Mouse (Mus musculus) cerebral cortex, adult 2 months (tissue): ENCODE data around the gene Dazap2.

ENCODE experiments used
- WGBS: fragments of 180-500 bp; shearing (Covaris S2); methylation state at CpG from one replicate; pipeline ENCODE4 v1.1.7; 2018; 5-methylcytosine and 5-hydroxymethylcytosine counted together

Dazap2 gene

DNA sequence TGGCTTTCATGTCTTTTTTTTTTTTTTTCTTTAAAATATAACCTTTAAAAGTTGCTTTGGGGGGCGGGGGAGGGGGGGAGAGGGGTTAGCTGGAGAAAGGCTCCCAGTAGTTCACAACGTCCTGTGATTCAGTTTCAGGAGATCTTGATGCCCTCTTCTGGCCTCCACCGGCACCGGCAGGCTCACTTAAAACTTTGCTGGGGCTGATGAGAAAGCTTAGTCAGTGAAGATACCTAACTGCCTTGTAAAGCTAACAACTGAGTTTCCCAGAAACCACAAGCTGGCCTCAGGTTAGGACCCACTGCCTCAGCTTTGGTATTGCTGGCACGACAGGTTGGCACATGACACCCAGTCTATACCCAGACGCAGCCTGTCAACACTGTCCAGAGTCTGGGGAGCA, 22.5 kb downstream of the Dazap2 start:
- WGBS, result 27% methylated on average over 6 of the region's 6 CpGs

DNA sequence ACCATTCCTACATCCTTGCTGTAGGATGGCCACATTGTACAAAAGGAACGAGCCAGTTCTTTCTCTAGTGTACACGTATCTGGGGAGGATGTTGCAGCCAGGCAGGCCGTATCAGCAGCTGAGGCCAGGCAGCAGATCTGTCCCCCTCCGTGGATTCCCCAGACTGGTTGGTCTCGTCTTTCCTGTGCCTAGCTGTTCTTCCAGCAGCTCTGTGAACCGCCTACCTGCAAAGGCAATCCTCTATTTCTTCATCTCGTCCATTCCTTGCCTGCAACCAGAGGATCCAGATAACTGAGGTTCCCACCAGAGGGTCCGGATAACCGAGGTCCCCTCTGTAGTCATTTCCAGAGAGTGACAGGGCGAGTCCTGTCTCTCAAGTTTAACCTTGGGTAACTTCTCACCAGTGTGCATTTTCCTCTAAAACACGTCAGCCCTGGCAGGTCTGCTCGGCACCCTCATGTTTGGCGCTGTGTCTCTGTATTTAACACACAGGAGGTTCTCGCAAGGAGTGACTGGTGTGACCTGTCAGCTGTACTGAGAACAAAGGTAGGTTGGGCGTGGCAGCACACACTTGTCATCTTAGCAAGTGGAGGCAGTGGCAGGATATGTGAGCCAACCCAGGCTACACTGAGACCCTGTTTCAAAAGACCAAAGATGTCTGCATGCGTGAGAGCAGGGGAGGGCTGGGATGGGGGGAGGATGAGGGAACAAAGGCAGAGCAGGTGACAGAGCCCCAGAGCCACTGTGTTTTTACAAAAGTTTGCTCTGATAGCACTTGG, 25.0 kb downstream of the Dazap2 start:
- 77% methylated on average over 16 of the region's 16 CpGs for WGBS

DNA sequence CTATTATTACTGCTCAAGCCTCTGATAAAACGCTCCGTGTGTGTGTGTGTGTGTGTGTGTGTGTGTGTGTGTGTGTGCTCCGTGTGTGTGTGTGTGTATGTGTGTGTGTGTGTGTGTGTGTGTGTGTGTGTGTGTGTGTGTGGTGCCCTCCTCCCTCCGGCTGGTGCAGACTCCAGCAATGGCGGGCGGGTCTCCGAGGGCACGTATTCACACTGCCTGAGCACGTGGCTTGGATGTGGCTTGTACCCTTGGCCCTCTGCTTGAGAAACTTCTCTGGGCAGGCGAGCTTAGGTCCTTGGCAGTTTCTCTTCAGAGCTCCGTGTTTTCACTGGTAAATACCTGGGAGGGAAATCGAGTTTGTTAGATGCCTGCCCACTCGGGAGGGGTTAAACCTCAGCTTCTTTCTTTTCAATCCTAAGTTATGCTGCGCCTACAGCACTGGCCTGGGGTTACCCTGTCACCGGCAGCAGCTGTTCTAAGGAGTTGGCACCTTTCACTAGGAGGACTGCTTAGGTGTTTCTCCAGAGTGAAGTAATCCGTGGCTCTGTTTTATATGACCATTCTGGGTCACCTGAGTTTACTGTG, 26.2 kb downstream of the Dazap2 start:
- WGBS, result 66% methylated on average over 14 of the region's 16 CpGs

DNA sequence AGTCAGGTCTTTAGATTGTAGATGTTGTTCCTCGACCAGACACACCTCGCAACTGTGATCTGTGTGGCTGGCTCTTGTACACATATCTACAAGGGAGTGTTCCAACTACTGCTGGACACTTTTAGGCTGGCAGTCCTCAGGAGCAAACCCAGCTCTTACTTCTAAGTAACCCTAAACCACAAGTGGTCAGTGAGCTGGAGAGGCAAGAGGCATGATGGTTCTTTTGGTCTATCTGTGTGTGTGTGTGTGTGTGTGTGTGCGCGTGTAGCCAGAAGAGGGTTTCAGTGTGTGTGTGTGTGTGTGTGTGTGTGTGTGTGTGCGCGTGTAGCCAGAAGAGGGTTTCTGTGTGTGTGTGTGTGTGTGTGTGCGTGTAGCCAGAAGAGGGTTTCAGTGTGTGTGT, 27.3 kb downstream of the Dazap2 start:
- WGBS, result 93% methylated on average over 7 of the region's 7 CpGs

DNA sequence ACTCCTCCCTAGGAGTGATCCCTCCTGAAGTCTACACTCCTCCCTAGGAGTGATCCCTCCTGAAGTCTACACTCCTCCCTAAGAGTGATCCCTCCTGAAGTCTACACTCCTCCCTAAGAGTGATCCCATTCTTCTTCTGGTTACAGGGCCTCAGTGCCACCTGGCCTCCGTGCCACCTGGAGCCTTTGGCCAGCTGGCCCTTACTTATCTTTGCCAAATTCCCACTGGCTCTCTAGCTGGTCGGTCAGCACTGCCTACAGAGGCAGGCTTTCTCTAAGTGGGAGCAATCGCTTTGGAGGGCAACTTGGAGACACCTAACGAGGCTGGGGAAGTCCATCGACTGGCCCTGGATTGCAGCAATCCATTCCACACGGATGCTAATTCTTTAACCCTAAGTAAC, 31.0 kb downstream of the Dazap2 start:
- WGBS, result 79% methylated on average over 6 of the region's 6 CpGs

DNA sequence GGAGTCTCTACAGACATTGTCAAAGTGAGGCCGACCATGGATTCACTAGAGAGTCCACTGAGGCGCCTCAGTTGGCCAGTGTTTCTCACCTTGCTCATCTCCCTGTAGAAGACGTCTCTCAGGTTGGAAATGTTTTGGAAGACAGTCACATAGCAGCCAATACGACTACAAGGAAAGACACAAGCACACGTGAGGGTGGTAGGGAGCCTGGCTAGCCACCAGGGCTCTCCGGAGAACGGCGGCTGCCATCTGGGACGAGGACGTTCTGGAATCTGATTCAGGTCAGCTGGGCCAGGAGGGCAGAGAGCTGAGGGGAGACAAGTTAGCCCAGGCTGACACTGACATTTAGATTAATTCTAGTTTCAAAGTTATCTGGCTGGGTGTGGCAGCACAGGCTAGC, 35.0 kb downstream of the Dazap2 start:
- WGBS, result 86% methylated on average over 10 of the region's 10 CpGs

DNA sequence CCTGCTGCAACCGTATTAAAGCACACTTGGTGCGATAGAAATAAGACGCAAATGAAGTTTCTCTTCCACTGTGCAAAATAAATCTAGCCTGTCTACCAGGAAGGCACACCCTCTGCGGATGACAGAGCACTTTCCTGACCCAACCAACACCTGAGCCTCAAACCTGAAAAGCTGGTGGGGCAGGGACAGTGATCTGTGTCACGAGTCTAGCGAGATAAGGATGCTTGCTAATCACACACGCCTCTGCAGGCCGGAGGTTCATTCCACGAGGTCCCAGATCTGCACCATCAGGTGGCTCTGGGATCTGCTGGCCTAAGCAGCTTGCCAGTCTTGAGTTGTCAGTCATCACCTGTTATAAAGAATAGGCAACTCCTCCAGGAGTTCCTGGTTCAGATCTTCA, 36.5 kb downstream of the Dazap2 start:
- 92% methylated on average over 9 of the region's 9 CpGs for WGBS

DNA sequence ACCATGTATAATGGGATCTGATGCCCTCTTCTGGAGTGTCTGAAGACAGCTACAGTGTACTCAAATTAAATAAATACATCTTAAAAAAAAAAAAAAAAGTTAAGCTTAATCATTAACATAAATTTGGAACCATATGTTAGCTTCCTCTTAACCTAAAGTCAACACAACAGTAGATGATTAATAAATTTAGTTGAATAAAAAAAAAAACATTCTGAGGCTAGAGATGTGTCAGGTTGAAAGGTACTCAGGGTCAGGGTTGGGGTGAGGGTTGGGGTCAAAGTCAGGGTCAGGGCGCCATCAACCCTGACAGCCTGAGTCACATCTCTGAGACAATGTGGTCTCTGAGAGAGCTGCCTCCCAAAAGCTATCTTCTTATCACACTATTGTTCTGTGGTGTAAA, 39.1 kb downstream of the Dazap2 start:
- 94% methylated on average over 1 of the region's 1 CpGs for WGBS

DNA sequence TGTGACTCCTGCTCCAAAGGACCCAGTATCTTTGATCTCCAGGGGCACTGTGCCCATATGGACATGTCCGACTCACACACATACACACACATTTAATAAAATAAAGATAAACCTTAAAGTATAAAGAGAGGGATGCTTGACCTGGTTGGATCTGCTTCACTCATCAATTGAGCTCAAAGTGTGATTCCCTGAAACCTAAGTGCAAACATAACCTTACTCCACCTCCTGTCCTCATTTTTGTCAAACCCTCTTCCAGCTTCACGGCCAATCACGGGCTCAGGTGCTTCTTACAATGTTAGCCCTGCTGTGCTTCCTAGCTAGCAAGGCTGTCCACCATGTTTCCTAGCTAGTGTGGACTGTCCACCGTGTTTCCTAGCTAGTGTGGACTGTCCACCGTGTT, 40.1 kb downstream of the Dazap2 start:
- WGBS, result 88% methylated on average over 5 of the region's 5 CpGs

DNA sequence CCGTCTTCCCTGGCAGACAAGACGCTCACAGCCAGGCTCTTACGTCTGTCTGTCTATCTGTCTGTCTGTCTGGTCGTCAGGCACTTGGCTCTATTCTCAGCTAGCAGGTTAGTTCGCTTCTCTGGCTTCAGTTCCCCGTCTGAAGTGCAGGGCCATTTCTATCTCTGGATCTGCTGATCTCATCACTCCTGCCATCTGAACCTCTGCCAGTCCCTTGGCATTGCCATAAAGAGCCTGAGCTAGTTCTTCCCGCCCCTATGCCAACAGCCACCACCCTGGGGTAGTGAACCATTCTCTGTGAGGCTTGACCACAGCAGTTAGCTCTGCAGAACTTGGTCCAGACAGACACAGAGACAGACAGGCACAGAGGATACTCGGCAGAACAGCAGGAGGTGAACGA, 45.2 kb downstream of the Dazap2 start:
- 67% methylated on average over 9 of the region's 9 CpGs for WGBS

DNA sequence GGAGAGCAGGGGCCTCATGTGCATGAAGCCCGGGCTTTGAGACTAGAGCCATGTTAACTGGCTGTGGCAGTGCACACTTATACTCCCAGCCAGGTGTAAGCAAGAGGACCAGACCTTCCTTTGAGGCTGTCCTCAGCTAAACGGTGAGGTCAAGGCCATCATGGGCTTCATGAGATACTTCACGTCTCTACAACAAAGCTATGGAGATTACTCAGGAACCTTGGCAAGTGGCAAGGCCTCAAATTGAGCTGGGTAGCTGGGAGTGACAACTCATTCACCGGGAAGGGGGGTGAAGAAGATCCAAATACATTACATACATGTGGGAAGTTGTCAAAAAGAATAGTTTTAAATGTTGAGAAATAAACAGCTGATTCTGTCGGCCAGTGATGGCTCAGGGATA, 45.7 kb downstream of the Dazap2 start:
- WGBS, result 81% methylated on average over 5 of the region's 5 CpGs

DNA sequence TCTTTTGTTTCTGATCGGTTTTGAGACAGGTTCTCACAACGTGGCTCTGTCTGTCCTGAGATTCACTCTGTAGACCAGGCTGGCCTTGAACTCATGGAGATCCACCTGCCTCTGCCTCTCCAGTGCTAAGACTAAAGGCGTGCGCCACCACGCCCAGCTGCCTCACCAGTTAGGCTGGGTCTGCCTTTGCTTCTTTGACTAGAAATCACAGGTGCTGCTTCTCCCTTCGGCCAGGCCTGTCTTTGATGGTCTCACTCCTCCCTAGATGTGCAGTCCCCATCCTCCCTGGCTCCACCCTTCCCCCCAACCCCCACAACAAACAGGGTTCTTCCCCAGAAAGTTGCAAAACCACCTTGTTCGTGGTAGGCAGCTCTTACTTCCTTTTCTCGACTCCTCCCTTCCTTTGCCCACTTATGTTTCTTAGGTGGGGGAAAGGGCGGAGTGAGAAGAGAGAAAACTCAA, 49.7 kb downstream of the Dazap2 start:
- 80% methylated on average over 9 of the region's 9 CpGs for WGBS

DNA sequence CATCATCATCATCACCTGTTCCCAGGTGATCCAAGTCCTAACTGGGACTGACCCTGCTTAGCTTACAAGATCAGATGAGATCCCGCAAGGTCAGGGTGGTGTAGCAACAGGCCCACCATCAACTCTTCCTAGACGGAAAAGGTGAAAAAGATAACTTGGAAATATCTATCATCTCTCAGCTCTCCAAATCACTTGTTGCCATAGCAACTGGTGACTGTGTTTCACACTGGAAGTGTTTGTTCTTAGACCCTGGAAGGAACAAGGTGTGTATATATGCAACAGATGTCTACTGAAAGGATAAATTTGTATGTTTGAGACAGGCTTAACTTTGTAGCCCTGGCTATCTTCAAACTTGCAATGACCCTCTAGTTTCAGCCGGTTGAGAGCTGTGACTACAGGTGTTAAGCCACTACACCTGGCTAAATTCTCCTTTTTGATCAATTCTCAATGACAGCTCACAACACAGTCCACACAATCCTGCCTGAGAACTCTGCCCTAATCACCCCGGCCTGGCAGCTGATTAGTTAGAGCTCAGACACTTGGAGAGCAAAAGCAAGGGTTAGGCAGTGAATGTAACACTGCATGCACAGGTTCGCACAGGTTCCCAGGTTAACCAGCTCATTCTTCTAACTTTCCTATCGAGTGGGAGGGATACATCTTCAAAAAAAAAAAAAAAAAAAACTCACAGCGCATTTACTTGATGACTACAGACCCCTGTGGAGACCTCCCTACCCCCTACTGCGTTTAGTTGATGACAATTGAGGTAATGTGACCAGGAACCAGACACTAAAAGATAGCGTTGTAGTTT, 50.5 kb downstream of the Dazap2 start:
- WGBS, result 54% methylated on average over 9 of the region's 9 CpGs

DNA sequence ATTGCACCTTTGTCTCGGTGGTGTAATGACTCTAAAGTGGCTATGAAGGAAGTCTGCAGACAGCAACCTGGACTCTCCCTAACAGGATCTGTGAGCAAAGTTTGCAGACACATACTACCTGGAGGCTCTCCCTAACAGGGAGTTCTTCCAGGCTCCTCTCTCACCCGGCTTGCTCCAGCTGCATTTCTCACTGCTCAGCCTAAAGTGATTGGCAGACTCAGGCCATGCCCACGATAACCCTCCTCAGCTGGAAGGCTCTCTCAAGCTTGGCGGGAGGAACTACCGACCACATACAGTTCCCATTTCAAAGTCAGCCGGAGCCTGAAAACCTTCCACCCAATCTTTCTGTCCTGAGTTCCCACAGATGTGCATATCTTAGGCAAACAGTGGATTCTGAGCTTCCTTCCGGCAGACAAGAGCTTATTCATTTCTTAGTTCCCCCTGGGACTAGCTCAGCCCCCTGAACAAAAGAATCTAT, 51.1 kb downstream of the Dazap2 start:
- 37% methylated on average over 7 of the region's 7 CpGs for WGBS

DNA sequence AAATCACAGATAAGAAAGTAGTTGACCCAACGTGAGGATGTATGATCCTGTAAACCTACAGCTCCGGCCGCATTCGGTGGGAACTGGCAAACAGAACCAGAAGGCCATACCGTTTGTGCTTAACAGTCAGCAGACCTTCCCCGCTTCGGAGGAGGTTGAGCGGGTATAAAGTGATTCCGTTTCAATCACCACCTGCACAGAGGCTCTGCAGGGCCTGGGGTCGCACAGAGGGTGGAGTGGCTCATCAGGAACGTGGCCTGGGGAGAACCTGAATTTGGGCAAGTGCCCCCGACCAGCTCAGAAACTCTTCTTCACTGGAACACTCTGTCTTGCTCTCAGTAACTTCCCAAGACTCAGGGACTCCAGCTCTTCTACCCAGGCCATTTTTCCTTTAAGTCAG, 51.7 kb downstream of the Dazap2 start:
- 71% methylated on average over 12 of the region's 12 CpGs for WGBS

DNA sequence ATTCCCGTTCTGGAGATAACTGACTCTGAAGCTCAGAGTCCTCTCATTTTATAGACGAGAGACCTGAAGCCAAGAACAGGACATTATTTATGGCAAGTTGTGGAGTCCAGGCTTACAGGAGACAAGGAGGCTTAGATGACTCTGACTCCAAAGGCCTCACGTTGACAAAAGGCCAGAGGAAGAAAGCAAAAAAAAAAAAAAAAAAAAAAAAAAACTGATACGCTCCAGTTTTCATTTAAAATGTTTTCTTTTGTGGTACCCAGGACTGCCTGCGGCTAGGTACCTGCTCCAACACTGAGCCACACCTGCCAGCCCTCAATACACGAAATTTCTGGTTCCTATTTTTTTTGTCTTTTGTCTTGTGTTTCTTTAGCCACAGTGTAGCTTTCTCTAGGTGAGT, 52.3 kb downstream of the Dazap2 start:
- WGBS, result 82% methylated on average over 6 of the region's 6 CpGs

DNA sequence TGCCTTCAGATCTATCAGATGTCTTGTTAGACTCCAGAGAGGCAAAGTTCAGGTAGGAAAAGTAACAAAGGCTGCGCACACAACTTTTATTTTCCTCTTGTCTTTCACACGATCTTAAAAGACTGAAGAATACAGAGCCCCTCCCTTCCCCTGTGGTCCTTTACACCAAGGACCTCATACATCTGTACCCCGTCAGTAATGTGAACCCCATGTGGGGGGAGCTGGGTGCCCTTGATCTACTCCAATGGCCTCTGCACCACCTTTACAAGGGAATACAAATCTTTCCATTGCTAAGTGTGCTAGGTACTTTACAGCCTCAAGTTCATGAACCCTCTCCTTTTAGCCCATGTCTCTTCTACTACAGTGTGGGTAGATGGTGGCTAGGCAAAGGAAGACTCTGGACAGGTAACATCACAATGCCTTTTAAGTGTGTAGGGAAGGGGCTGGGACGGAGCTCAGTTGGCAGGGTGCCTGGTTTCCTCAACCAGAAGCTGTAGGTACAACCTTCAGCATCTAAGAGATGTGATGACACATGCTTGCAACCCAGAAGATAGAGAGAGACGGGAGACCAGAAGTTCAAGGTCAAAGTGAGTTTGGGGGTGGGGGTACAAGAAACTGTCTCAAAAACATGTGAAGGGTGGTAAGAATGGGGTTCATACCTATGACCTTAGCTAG, 52.9 kb downstream of the Dazap2 start:
- 89% methylated on average over 5 of the region's 5 CpGs for whole genome bisulfite sequencing

DNA sequence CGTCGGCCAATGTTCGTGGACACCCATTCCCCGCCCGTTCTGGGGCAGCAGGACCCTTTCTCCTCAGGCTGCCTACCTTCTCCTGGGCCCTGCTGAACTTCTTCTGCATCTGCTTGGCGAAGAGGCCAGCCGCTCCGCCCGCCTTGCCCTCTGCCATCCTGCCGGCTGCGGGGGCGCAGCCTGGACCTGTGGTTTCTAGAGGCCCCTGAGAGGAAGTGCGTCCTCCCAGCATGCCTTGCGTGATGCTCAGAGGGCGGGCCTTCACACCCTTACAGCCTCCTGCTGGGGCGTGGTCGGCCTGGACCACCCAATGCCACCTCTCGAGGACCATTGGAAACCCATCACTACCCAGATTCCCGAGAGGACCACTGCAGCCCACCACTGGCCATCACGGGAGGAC, 54.2 kb downstream of the Dazap2 start, which contains the start of gene Bin2:
Gene Bin2, minus strand, starts transcription at position 217 of the 400 bp plus-strand sequence.
- 81% methylated on average over 20 of the region's 20 CpGs for WGBS

DNA sequence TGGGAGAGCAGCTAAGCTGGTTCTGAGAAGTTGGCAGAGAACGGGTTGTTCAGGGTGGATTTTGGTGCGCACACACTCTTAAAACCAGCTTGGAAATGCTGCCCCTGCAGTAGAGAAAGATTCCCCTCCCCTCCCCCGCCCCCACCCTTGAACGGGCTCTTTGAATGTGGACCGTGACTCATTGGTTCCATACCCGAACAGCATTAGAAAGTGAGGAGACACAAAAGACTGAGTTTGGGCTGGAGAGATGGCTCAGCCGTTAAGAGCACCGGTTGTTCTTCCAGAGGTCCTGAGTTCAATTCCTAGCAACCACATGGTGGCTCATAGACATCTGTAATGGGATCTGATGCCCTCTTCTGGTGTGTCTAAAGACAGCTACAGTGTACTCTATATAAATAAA, 54.9 kb downstream of the Dazap2 start:
- WGBS, result 78% methylated on average over 8 of the region's 8 CpGs
